8 mouse cellular contexts compared by ENCODE assay signal in the genomic region with DNA sequence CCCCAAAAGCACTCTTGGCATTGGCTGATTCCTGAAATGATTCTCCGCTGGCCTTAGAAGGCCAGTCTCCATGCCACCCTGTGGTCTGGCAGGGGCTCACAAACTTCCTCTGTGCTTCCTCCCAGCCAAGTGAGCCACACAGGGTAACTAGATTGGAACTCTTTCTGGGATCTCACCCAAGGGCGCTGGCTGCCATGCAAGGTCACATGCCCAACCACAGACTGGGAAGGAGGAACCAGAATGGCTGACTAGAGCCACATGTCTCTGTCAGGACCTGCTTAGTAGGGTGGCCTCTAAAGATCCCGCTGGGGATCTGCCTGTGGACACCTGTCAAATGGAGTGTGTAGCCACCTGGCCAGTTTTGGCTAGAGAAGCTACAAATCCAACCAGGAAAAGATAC.
A peak's percentile ranks its signal among the peaks of the same experiment; 100 is the strongest.
DNase-seq lines count a peak whose midpoint lies in the region; ATAC-seq and TF ChIP-seq lines count a peak whose summit lies in the region.
"Had no signal": no experiment of that assay in that cellular context is flagged by ENCODE, and none has a peak within 500 bp of the region (broad histone marks: within the 10 kb centered on the region; RNA-seq: fewer than 3 reads in every experiment).

No protein-coding gene starts in this region.

- no peaks in the 10 kb centered on the region for H3K27me3 ChIP-seq in testis, adult 2 months (ENCODE audit: control insufficient read depth, insufficient read depth, low read length)
- H3K27me3 ChIP-seq in liver, postnatal 0 days (ENCODE audit: insufficient read depth, low read length), result no peaks in the 10 kb centered on the region

- 0 out of 2 replicates have a peak overlapping the region, but pooled peaks have one; percentile 22 for H3K27ac ChIP-seq in testis, adult 2 months (ENCODE audit: control insufficient read depth, insufficient read depth, low read depth, low read length)
- no peak overlapping the region for H3K27ac ChIP-seq in liver, postnatal 0 days (ENCODE audit: low read depth)
- H3K27ac ChIP-seq: liver, embryonic 14.5 days had no signal

- no peak for DNase-seq in testis, postnatal 10 days (ENCODE audit: low spot score)
- DNase-seq in cerebellum, postnatal 14 days, result peak; percentile 92 to 97
- DNase-seq in heart, postnatal 4 days, result peak; percentile 52
- peak; percentile 25 for DNase-seq in right cerebral cortex, postnatal 25 days
- DNase-seq in urinary bladder, postnatal 4 days (ENCODE audit: low spot score in 2 of 2), result no peak
- DNase-seq in liver, postnatal 0 days, result no peak

- no peak overlapping the region for H3K4me3 ChIP-seq in testis, adult 2 months (ENCODE audit: control insufficient read depth, low read depth, low read length)
- no peak overlapping the region for H3K4me3 ChIP-seq in liver, postnatal 0 days (ENCODE audit: low read depth, low read length)

- H3K9me3 ChIP-seq in liver, postnatal 0 days (ENCODE audit: low read length), result no peaks in the 10 kb centered on the region

- no peak for TF ChIP-seq EP300 in liver, postnatal 0 days (IDR thresholded peaks at IDR 0.05; ENCODE audit: low read depth)

- no peak for ATAC-seq in liver, postnatal 0 days

- no peak for TF ChIP-seq POLR2A in testis, adult 2 months (IDR thresholded peaks at IDR 0.05; ENCODE audit: control insufficient read depth, low read depth, low read length)

- no peak overlapping the region for H3K4me2 ChIP-seq in liver, postnatal 0 days (ENCODE audit: low read depth, low read length)

- TF ChIP-seq CTCF in testis, adult 2 months (IDR thresholded peaks at IDR 0.05; ENCODE audit: control insufficient read depth, insufficient read depth, insufficient replicate concordance, low read depth, low read length), result no peak
- TF ChIP-seq CTCF in liver, postnatal 0 days (IDR thresholded peaks at IDR 0.05; ENCODE audit: low read depth), result no peak

- no peaks in the 10 kb centered on the region for H3K36me3 ChIP-seq in testis, adult 2 months (ENCODE audit: control insufficient read depth, insufficient read depth, low read length)
- H3K36me3 ChIP-seq in liver, postnatal 0 days (replicated peaks; ENCODE audit: insufficient read depth, low read length), result no peaks in the 10 kb centered on the region

- H3K9ac ChIP-seq in liver, postnatal 0 days (replicated peaks), result no peak overlapping the region
- H3K9ac ChIP-seq: liver, embryonic 14.5 days had no signal

- H3K4me1 ChIP-seq in testis, adult 2 months (ENCODE audit: control insufficient read depth, insufficient read depth, low read length), result no peaks in the 10 kb centered on the region
- H3K4me1 ChIP-seq in liver, postnatal 0 days (ENCODE audit: insufficient read depth), result no peaks in the 10 kb centered on the region

- 67% methylated on average over 3 of the region's 3 CpGs for WGBS in liver, postnatal 0 days (ENCODE audit: insufficient replicate concordance)

Comparison
In these comparisons a context has a peak if more than half of its experiments do, and no peak if none do; other contexts are left out.
1. DNase-seq: peak in cerebellum, postnatal 14 days (2 of 2), heart, postnatal 4 days (single experiment) and right cerebral cortex, postnatal 25 days (single experiment); none in testis, postnatal 10 days (single experiment), urinary bladder, postnatal 4 days (0 of 2) and liver, postnatal 0 days (single experiment).